Mouse (Mus musculus) urinary bladder, postnatal 36 days (tissue): ENCODE results near the gene Emid1.

Experiments
- DNase-seq, 2 experiments: peaks; one replicate each; pipeline ENCODE4 v3.0.0; 2022; ENCODE audit warnings: low spot score in 2 of 2, mixed read lengths in 1 of 2

Gene Emid1

DNA sequence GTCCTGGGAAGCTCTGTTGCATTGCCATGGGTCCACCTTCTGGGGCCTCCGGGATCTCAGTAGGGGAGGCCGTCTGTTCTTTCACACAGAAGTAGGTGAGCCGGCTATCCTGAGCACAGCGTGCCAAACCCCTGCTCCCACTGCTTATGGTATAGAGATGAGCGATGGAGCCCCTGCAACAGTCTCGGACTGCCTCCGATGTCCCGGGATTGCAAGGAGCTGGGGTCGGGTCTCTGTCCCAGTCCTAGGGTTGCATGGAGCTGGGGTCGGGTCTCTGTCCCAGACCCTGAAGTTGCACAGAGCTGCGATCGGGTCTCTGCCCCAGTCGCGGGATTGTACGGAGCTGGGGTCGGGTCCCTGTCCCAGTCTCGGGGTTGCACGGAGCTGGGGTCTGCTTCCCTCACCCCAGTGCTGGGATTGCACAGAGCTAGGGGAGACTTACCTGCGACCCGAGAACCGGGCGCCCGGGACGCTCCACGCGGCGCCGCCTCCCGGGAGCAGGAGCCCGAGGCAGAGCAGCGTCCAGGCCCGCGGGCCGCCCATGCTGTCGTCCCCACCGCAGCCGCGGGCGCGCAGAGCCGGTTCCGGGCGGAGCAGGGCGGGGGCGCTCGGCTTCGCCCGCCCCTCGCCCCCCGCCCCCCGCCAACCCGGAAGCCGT is at the start of gene Emid1:
Gene Emid1 (minus strand): TSS at position 578 of the 658 bp plus-strand sequence.
- DNase-seq, result no peak

DNA sequence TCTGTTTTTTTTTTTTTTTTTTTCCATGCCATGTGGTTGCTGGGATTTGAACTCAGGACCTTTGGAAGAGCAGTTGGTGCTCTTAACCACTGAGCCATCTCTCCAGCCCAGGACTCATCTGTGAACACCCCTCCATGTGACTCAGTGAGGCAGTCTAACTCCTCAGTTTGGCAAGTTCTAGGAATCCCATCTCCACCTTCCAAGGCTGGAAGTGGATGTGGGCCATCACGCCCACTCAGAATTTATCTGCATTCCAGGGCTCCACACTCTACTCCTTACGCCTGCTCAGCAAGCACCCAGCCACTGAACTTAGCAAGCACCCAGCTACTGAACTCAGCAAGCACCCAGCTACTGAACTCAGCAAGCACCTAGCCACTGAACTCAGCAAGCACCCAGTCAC is 47.8 kb upstream of the Emid1 start:
- no peak for DNase-seq

DNA sequence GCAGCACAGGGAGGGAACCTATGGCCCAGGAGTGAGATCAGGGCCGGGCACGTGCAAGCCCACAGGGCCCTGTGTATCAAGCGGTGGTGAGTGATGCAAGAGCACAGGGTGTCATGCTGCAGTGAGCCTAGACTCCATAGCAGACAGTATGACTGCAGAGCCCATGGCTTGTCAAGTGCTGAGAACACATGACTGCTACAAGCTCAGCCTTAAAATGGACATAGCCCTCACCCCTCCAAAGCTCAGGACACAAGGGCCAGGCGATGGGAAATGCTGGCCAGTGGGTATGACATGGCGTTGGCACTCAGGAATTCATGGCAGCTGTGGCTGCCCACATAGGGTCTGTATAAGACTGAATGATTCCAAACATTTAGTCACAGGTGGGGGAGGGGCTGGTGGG is 45.0 kb upstream of the Emid1 start:
- DNase-seq, result no peak

DNA sequence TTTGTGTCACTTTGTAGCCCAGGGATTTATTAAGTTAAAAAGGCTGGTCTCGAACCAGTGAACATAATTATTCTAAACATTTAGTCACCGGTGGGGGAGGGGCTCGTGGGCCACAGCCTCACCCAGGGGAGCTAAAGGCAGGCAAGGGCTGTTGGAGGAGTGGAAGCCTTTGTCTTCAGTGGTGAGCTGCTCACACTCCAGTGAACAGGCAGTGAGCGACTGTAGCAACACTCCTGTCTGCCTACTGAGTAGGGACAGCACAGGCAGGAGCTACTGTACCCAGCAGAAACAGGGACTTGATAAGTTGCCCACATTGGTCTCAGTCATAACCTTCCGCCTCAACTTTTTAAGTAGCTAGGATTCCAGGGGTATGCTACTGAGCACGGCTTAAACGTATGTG is 44.5 kb upstream of the Emid1 start:
- no peak for DNase-seq

DNA sequence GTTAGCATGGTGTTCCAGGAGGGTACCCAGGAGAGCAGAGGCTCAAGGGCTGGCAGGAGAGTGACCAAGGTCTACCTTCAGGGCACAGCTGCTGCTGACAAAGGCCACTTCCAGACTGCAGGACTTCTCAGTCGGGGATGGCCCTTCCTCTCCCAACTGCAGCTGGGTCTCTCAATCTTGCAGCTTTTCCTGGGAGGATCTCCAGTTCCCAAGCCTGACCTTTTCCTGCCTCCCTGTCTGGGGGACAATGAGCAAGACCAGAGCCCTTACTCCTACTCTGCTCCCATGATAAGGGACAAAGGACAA is 41.5 kb upstream of the Emid1 start:
- no peak for DNase-seq

DNA sequence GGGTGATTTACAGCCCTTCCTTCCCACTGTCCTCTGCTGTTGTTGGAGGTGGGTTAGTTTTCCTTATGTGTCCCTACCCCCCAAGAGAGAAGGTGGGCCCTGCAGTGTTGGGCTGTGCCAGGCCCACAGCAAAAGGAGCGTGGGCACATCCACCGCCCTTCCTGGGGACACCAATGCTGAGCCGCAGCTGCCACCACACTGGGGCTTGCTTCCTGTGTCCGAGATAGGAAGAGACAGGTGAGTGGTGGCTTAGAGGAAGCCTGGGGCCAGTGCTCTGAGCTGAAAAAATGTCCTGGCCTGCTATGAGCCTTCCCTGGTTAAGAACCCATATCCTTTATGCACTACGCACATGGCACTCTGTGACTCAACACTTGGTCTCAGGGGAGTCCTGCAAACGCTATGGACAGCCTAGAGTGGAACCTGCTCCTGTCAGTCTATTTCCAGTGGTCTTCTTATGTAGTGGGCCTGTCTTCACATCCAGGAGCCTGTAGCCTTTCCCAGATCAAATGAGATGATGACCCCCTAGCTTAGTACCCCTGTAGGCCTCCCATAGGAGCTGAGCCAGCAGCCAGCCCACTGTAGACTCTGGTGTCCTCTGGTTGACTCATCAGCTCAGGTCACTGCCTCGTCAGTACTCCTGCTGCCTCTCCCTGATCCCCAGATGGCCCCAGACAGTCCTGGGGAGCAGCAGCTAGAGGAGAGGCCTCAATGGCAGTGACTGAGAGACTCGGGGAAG is 41.0 kb upstream of the Emid1 start:
- DNase-seq, result no peak

DNA sequence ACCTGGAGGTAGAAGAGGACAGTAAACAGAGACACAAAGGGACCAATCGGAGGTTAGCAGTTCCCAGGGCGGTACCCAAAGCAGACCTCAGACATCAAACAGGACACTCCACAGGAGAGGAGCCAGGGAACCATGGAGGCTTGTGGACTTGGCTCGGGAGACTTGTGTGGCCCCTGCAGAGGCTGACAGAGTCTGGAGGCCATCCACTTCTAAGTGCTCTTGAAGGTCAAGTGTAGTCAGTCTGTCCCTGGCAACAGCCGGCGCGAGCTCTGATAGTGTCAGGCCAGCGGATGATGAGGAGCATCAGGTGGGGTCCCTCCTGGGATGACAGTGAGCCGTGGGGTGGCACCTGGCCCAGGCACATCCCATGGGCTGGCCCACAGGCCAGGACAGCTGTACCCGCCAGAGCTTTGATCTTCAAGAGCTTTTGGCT is 40.0 kb upstream of the Emid1 start:
- no peak for DNase-seq

DNA sequence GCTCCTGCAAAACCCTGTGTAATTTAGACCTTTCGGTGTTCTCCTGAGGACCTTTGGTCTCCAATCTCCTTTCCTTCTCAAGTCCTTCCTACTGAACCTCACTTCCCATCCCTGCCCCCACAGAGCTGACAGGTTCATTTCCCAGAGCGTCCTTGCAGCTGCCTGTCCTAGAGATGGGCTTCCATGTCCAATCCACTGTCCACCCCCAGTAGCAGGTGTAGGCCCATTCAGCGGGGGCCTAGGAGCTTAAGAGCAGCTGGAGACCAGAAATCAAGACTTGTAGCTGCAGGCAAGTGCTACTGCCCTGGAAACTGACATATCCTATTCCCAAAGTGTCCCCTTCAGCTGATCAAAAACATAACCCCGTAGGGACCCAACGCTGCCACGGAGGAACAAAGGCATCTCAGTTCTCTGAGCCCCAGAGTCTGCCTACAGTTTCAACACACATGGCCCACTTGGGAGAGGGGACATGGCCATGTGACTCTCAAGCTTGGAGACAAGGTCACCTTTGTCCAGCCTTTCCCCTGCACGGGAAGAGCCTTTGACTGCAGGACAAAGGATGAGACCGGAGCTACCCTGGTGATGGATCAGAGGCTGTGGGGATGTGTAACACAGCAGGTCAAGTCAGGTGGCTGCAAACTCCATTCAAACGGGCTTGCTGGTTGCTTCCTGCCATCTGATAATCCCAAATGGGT is 37.3 kb upstream of the Emid1 start:
- no peak for DNase-seq

DNA sequence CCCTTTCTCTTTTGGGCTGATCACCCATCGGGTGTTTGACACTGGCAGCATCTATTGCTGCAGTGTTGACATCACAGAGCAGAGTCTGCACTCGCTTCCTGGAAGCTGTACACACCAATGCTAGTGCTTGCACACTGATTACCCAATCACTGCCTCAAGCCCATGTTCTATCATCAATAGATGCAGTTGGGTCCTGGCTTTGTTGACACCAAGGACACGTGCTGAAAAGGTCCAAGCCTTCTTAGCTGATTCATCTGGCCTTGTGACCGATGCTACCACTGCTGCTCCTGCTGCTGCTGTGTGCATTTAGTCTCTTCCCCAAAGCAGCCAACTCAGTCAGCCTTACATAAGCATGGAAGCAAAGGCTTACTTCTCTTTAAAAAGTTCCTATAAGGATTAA is 36.1 kb upstream of the Emid1 start:
- no peak for DNase-seq

DNA sequence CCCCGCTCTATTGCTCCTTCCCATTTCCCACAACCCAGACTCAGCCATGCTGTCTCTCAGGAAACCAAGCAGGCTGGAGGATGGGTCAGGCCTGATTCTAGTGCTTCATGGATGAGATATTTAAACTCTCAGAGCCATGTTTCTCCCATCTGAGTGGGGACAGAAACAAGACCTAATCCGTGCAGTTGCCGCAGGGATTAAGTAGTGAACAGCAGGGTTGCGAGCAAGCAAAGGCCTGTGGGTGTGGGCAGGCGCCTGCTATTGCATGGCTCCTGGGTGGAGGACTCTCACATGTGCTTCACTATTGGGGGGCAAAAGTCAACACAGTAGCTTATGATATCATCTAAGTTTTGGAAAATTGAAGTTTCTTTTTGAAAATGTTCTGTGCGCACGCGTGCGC is 32.8 kb upstream of the Emid1 start:
- no peak for DNase-seq

DNA sequence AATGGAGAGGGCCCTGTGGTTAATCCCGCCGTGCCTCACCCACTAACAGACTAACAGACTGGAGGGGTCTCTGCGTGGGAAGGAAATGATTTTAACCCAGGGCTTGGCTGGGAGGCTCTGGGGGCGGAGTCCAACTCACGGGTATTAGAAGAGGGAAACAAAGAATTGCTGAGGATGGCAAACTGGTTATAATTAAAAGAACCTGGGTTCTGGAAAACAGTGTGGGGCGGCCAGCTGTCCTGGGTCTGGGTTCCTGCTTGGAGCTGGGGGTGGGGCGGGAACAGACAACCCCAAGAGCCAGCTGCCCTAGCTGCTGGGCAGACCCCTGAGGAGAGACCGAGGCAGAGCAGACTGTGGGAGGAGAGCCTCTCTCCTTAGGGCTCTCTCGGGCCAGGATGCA is 32.2 kb upstream of the Emid1 start:
- DNase-seq, result no peak

DNA sequence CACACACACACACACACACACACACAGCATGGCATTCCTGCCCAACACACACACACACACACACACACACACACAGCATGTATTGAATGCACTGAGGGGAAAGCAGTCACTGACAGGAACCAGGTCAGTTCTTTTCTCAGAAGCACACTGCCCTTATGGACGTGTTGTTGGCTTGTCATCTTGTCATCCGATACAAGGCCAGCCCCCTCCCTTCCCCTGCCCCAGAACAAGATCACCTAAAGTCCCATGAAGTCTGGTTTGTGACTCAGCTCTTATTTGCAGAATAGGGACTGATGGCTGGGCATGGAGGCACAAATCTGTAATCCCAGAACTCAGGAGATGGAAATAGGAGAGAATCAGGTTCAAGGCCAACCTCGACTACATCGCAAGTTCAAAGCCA is 30.8 kb upstream of the Emid1 start:
- no peak for DNase-seq

DNA sequence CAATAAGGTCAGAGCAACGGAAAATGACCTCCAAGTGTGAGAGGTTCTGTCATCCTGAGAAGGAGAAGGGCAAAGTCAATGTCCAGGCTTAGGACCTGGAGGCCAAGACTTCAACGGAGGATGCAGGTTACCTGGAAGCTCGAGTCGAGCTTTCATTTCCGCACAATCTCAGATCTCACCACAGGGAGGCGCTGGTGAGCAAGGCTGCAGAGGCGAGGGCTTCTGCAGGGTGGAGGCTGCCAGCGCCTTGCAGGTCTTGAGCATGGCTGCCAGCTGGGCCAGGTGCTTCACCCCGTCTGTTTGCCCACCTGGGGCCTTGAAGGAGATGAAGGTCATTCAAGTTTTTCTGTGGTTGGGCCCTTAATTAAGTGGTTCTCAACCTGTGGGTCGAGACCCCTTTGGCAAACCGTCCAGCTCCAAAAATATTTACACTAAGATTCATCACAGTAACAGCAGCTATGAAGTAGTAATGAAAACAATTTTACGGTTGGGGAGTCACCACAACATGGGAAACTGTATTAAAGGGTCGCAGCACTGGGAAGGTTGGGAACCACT is 29.9 kb upstream of the Emid1 start:
- DNase-seq, result peak; percentile 85 to 86

DNA sequence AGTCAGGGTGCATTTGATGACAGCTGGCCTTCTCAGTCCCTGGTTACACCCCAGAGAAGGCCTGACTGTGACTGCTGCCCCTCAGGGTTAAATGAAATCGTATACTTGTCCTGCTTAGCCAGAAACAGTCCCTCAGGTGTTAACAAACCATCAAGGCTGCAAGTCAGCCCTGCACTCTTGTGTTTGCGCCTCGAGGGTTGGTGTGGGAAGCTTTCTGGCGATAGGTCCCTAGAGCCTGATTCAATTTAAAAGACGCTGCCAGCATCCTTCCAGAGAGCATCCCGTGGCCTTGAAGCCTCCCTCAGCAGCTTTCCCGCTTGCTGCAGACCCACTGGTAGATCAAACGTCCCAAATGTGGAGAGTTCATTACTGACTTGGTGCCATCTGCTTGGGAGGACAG is 27.3 kb upstream of the Emid1 start:
- no peak for DNase-seq

DNA sequence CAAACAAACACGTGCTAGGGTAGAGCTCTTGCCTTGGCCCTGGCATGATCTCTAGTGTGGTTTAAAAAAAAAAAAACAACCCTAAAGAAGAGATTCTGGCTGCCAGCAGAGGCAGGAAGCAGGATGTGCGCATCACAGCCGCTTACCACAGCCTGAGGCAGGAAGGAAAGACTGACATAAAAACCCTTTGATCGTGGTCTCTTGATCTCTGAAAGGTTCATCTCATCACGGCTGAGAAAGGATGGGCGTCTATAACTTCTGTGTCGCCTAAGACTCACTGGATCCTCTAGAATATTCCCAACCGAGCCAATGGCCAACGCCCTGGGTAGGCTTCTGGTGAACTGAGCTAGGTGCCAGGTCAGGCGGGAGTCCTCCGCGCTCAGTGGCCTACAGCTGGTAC is 25.1 kb upstream of the Emid1 start:
- no peak for DNase-seq

DNA sequence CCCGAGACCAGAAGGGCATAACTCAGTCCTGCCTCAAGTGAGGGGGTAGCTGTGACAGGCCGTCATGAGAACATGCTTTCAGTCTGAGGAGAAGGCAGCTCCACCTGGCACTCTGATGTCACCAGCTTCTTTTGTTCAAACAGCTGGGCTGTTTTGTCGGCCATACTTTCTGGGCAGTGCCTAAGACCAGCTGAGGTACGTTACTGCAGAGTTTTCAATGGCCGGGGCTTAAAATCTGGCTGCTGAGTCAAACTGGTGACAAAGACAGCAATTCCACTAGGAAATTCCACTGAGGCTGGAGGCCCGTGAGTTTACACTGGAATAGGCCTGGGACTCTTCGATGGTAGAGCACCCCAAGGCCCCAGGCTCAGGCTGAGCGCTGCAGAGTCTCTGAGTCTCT is 24.6 kb upstream of the Emid1 start:
- no peak for DNase-seq

DNA sequence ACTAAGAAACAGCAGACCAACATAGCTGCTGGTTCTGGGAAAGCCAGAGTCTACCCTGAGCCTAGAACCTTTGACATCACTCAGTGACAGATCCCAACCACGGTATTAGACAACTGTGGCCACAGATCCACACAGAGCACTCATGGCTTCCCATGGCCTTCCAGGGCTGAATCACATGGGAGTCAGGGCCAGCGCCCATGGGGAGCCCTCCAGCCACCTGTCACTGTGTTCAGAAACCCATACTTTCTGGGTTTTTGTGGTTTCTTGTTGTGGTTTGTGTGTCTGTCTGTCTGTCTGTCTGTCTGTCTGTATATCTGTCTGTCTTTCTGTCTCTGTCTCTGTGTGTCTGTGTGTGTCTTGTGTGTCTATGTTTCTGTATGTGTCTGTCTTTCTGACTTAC is 23.8 kb upstream of the Emid1 start:
- no peak for DNase-seq

DNA sequence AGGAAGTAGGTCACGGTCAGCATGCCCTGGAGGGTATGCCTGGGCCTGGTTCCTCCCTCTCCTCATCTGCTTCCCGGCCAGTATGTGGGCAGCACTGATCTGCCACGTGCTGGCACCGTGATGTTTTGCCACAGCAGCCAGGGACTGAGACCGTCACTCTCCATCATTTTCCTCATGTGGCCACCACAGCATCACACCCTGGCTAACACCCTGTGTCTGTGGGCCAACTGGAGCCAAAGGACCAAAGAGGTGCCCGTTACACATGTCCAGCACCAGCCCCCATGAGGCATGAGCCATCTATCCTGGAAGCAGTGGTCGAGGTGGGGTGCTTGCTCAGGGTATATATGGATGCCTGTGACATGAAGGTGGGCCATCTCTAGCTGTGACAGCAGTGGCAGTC is 23.1 kb upstream of the Emid1 start:
- DNase-seq, result no peak

DNA sequence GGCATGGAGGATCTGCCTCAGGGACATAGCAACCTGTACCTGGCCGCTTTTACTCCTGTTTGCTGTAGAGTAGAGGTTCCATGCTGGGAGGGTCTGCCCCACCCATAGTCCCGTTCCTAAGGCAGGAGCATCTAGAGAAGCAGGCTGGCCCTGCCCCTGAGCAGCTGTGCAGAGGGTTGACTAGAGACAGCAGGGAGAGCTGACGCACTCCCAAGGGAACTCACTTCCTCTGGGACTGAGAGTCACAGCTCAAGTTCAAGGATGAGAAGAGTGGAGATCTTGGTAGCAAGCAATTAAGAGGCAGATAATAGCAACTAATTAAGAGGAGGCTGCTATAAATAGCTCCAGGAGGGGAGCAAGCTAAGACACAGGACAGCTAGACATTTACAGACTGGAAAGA is 20.8 kb upstream of the Emid1 start:
- DNase-seq, result no peak

DNA sequence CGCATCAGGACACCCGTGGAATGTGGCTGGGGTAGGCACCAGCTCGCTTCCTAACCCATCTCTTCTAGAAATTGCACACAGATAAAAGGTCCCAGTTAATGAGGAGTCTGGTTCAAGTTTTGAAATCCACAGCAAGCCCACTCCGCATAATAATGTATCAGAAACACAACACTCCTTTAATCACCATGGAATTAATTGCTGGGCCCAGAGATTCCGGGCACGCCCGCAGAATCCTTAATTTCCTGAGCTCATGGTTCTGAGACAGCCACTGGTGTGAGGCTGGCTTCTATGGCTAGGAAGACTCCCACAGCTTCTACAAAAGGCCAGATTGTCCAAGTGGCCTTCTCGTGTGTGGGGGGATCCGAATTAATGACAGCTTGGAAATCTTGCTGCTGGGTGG is 15.3 kb upstream of the Emid1 start:
- no peak for DNase-seq

DNA sequence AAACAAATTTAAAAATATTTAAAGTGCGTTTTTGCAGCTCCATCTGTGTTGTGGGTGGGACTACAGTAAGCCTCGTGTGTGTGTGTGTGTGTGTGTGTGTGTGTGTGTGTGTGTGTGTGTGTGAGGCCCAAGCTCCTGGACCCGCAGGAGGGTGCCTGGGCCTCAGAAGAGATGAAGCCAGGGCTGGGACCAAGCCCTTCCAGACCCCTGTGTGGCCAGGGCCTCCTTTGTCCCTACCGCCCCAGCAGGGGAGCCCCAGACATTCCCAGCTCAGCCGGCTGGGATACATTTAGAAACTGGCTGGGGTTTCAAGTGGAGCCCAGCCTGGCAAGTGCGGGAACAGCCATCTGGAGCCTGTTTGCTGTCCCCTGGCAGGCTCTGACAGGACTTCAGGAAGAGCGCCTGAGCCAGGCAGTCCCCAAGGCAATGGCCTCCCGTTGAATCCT is 13.4 kb upstream of the Emid1 start:
- no peak for DNase-seq

DNA sequence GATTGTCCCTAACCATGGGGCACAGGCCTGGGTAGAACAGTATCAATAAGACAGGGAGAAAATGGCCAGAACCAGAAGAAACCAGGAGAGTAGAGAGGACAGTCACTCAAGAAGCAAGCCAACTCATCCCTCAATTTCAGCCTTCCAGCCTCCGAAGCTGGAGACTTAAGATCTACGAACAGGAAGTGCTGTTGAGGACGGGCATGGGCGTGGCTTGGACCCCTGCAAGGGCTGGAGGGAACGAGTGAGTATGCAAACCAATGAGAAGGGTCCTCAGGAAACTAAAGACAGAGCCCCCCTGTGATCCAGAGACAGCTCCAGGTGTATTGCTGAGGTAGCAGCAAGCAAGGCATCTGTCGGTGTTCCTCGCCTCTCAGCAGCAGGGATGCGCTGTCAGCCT is 12.3 kb upstream of the Emid1 start:
- no peak for DNase-seq

DNA sequence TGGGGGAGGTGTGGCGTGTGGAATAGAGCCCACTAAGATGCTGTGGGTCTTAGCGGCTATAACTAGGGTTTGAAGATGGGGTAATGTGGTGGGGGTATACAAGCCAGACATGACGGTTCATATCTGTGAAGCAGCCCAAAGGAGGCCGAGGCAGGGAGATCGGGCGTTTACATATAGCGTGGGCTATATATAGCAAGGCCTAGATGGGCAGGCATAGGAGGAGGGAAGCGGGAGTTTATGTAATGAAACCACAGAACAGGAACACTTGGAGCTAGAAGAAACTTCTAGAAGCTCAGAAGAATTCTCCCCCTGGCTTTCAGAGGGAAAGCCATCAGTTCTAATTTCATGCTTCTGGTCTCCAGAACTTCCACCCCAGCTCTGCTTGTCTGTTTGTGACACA is 11.4 kb upstream of the Emid1 start:
- DNase-seq, result no peak
